Mouse (Mus musculus) adrenal gland, adult 8-10 months (tissue): Measurements from ENCODE around the gene Olfr715. TPM values are rescaled to one million over a fixed set of nuclear protein-coding genes. Genes with fewer than 3 reads are reported as not detected.
"Not testable (repeated sequence)": the region's sequence is repeated elsewhere in the genome, so short reads cannot be mapped to it uniquely, and the experiment has no call there.

Experiments
- DNase-seq: peaks from one replicate; pipeline ENCODE4 v3.0.0; 2022
- total RNA-seq, 4 experiments: library from RNA; stranded (reverse); gene quantifications; 2 replicates each; pipeline ENCODE4 v1.2.4; 2022

The Olfr715 gene
- not detected for total RNA-seq

DNA sequence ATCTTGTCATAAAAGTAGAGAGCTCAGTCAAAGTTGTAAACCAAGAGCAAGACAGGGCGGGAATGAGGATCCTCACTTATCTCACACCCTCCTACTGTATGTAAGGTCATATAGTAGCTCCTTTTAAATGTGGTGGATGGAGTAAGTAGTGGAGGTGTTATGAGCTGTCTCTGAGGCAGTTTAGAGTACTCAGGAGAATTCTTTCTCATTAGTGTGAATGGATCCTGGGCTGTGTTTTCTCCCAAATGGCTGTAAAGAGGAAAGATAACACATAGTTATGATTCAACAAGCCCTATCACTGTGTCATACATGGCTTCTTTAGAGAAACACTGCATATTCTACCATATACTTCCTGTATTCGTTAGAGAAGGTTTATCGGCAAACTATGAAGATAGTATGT is at the start of gene Olfr715:
TSS of gene Olfr715 (minus strand) at position 101 of the 400 bp plus-strand sequence.
- DNase-seq, result not testable (repeated sequence)

DNA sequence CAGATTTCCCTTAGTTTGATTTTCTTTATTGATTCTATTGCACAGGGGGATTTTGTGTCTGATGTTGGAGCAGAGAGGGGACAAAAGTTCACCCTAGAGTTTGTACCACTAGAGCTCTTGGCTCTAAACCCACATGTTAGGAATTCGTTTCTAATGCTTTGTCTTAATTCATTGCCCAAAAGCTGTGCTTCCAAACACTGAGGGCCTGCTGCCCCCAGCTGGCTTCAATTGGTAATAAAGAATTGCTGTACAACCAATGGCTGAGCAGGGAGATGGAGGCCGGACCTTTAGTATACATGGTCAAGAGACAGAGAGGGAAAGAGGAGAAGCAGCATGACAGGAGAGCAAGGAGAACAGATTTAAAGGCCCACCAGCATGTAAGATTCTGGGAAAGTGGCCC is 49.5 kb upstream of the Olfr715 start:
- no peak for DNase-seq

DNA sequence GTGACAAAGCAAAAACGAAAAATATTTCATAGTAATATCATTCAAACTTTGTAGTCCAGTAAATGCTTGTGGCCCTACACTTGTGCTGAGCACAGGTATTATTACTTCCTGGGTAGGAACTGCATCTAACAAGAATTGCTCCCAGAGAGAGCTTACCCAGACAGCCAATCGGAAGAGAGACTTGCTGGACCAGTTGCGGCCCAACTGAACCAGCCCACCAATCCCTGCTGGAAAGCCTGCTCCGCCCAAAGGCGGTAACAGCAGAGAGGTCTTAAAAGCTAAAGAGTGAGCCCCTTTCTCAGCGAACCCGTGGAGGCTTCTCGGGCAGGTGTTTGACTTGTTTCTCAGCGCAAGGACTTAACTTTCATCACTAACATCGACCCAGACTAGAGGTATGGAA is 35.8 kb upstream of the Olfr715 start, which contains the start of gene Nlrp14:
TSS of gene Nlrp14 (plus strand) at position 301 of the 400 bp plus-strand sequence.
- no peak for DNase-seq

DNA sequence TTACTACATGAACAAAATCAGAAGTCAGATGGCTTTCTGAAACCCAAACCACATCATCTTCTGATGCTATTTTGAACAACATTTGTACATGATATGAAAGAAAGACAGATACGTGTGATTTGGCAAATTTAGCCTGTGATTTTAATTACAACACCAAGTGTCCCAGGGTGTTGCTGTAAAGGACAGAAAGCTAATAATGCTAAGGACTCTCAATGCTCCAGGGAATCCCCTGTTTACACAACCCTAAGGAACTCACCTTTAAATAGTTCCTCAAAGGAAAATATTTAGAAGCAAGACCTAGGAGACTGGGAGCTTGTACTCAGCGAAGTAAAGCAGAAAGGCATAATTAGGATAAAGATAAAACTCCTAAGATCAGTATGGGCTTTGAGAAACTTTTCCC is 7.1 kb upstream of the Olfr715 start, which contains the start of gene Olfr716:
TSS of gene Olfr716 (plus strand) at position 301 of the 400 bp plus-strand sequence.
- not testable (repeated sequence) for DNase-seq

DNA sequence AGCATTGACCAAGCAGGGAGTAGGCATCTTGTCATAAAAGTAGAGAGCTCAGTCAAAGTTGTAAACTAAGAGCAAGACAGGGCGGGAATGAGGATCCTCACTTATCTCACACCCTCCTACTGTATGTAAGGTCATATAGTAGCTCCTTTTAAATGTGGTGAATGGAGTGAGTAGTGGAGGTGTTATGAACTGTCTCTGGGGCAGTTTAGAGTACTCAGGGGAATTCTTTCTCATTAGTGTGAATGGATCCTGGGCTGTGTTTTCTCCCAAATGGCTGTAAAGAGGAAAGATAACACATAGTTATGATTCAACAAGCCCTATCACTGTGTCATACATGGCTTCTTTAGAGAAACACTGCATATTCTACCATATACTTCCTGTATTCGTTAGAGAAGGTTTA is 20.6 kb downstream of the Olfr715 start, which contains the start of gene Olfr715b:
TSS of gene Olfr715b (minus strand) at position 101 of the 400 bp plus-strand sequence.
- not testable (repeated sequence) for DNase-seq

DNA sequence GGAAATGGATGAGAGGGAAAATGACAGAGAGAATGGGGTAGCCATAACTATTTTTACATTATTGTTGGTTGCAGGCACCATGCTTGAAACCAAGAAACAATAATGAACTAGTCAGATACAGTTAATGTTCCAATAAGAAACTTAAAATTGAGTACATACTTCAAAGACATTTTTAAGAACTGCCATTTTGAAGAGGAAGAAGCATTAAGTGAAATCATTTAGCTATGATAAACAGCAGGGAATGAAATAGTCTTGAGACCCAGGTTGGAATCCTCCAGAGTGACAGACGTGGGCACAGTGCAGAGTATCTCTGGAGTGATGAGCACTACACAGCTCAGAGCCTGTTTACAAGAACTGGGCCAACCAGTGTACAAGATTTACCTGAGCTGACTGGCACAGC is 38.0 kb downstream of the Olfr715 start, which contains the start of gene Olfr17:
TSS of gene Olfr17 (plus strand) at position 301 of the 400 bp plus-strand sequence.
- DNase-seq, result no peak

Other genes with a start within 250 kb of the Olfr715 start
- not detected for gene Olfr706, start 242.9 kb downstream of the Olfr715 start, total RNA-seq
- gene Olfr707, start 229.8 kb downstream of the Olfr715 start, total RNA-seq, result not detected
- gene Olfr1532-ps1, start 223.1 kb downstream of the Olfr715 start, total RNA-seq, result not detected
- gene Olfr709-ps1, start 198.9 kb downstream of the Olfr715 start, total RNA-seq, result not detected
- gene Olfr710, start 182.8 kb downstream of the Olfr715 start, total RNA-seq, result not detected
- gene Olfr6, start 167.1 kb downstream of the Olfr715 start, total RNA-seq, result not detected
- not detected for gene Olfr711, start 155.6 kb downstream of the Olfr715 start, total RNA-seq
- gene Olfr2, start 125.0 kb downstream of the Olfr715 start, total RNA-seq, result not detected
- not detected for gene Olfr713, start 99.9 kb downstream of the Olfr715 start, total RNA-seq
- gene Olfr714, start 60.1 kb downstream of the Olfr715 start, total RNA-seq, result not detected
- gene Olfr17, start 37.9 kb downstream of the Olfr715 start, total RNA-seq, result not detected
- not detected for gene Olfr715b, start 20.7 kb downstream of the Olfr715 start, total RNA-seq
- not detected for gene Olfr716, start 7.2 kb upstream of the Olfr715 start, total RNA-seq
- gene Nlrp14, start 35.9 kb upstream of the Olfr715 start, total RNA-seq, result not detected
- gene Rbmxl2, start 78.4 kb upstream of the Olfr715 start, total RNA-seq, result not detected
- gene Syt9, start 239.6 kb upstream of the Olfr715 start, total RNA-seq, result 1 to 10 TPM; 1.9 to 4.2 (median 2.8) TPM